Mouse (Mus musculus): ENCODE results near the gene Tprgl.

- TF ChIP-seq KAT2A (conservative IDR thresholded peaks at IDR 0.05; ENCODE audit: low read depth, low read length) (peak; percentile 75; the same call in 1 of the 2 replicates), CTCF (IDR thresholded peaks at IDR 0.05 in 2 of 3, conservative IDR thresholded peaks at IDR 0.05 in 1 of 3; ENCODE audit: control insufficient read depth in 1 of 3, insufficient read depth in 1 of 3, low read depth in 2 of 3, low read length in 3 of 3, poor library complexity in 1 of 3, severe bottlenecking in 1 of 3) (no peak), GATA1 (IDR thresholded peaks at IDR 0.05; ENCODE audit: low read depth, low read length) (no peak), ETS1 (IDR thresholded peaks at IDR 0.05; ENCODE audit: low read depth, low read length) (no peak), POLR2A (IDR thresholded peaks at IDR 0.05; ENCODE audit: control insufficient read depth in 1 of 2, insufficient read depth in 1 of 2, low read depth in 1 of 2, low read length in 2 of 2, poor library complexity in 1 of 2) (peak; percentile 45 to 74; a peak in 2 of 4 replicates), MAFK (IDR thresholded peaks at IDR 0.05; ENCODE audit: borderline replicate concordance, low read depth, low read length) (no peak), MAZ (IDR thresholded peaks at IDR 0.05; ENCODE audit: low read depth, low read length) (peak; percentile 47; the same call in 1 of the 2 replicates), TAL1 (IDR thresholded peaks at IDR 0.05; ENCODE audit: low read length) (no peak), RAD21 (IDR thresholded peaks at IDR 0.05; ENCODE audit: low read depth, low read length) (no peak), JUND (IDR thresholded peaks at IDR 0.05; ENCODE audit: low read depth, low read length) (no peak), POLR2AphosphoS2 (IDR thresholded peaks at IDR 0.05; ENCODE audit: low read length) (peak; percentile 57; the same call in 1 of the 2 replicates)
These were observed 18.0 kb downstream of the Tprgl start, which contains the start of gene Wrap73 for GRCm38 (mm10) chr4:154142211-154143040.
